Mouse (Mus musculus) spleen, postnatal 36 days (tissue): ENCODE results near the gene Col26a1.
"Not testable (repeated sequence)": the region's sequence is repeated elsewhere in the genome, so short reads cannot be mapped to it uniquely, and the experiment has no call there.

ENCODE experiments used
- DNase-seq, 2 experiments: peaks; one replicate each; pipeline ENCODE4 v3.0.0; 2022; ENCODE audit warnings: low spot score in 2 of 2, mixed read lengths in 1 of 2

Col26a1 gene

DNA sequence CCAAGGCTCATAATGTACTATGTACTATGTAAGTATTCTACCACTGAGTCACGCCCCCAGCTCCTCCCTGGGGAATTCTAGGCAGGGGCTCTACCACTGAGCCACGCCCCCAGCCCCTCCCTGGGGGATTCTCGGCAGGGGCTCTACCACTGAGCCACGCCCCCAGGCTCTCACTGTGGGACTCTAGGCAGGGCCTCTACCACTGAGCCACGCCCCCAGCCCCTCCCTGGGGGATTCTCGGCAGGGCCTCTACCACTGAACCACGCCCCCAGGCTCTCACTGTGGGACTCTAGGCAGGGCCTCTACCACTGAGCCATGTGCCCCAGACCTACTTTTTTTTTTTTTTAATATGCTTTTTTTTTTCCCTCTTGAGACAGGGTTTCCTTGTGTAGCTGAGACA, 129.8 kb downstream of the Col26a1 start:
- peak; percentile 28 to 46 for DNase-seq

DNA sequence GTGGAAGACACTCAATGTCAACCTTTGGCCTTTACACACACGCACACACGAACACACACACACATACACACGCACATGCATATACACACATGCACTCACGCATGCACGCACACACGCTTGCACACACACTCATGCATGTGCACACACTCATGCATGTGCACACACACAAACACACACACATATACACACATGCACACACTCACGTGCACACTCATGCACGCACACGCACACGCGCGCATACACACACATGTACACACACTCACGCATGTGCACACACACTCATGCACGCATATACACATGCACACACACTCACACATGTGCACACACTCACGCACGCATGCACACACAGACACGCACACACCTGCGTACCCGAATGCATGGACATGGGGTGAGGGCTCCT, 130.9 kb downstream of the Col26a1 start:
- no peak for DNase-seq

DNA sequence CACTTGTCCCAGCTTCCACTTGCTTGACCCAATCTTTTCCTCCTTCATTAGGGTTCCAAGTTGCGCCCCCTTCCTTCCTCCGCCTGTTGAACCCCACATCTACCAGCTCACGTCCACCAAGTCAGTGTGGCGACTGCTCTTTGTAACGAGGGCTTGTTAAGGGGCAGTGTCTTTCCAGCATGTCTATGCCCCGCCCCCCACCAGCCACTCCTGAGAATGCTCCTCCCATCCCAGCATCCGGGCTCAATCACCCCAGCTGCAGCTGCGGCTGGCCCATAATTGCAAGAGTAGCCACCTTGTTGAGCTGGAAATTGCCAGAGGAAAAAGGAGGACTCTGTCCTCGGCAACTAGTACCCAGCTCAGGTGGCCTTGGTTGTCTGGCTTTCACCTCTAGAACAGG, 136.4 kb downstream of the Col26a1 start:
- no peak for DNase-seq

DNA sequence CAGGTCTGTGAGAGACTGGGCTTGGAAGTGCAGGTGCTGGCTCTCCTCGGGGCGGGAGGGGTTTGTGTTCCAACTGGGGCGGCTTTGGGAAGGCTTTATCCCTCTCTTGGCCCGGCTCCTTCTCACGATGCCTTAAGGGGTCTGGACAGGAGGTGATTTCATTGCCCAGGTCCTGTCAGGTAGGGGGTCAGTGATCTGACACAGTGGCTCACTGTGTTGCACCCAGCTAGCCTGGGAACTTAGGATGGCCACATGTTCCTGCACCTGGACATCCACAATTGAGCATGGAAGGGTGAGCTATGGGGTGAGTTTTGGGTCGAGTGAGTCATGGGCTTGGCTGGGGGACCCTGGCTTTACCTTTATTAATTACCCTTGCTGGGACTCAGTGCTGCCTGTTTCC, 144.1 kb downstream of the Col26a1 start:
- DNase-seq: no peak

DNA sequence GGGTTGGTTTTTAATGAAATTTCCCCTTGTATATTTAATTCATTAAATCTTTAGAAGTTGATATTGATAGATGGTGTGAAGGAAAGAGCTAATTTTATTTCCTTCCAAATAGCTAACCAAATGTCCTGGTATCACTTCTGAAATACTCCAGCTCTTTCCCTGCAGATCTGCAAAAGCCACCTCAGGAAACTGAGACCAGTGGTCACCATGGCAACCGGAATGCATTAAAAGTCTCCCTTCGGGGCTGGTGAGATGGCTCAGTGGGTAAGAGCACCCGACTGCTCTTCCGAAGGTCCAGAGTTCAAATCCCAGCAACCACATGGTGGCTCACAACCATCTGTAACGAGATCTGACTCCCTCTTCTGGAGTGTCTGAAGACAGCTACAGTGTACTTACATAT, 156.7 kb downstream of the Col26a1 start:
- DNase-seq: not testable (repeated sequence)

DNA sequence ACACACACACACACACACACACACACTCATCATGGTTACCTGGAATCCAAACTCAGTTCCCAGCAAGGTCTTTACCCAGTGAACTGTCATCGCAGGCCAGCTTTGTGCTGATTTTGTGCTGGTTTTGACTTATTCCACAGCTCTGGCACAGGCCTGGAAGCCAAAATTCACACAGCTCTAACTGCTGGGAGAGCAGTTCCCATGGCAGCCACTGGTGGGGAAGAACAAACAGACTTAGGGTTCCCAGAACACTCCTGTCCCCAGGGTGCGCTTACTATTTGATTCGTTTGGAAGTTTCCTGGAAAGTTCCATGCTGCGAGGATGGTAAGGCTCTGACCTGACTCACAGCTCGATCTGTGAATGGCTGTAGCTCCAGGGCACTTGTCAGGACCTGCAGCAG, 161.4 kb downstream of the Col26a1 start:
- DNase-seq: no peak

DNA sequence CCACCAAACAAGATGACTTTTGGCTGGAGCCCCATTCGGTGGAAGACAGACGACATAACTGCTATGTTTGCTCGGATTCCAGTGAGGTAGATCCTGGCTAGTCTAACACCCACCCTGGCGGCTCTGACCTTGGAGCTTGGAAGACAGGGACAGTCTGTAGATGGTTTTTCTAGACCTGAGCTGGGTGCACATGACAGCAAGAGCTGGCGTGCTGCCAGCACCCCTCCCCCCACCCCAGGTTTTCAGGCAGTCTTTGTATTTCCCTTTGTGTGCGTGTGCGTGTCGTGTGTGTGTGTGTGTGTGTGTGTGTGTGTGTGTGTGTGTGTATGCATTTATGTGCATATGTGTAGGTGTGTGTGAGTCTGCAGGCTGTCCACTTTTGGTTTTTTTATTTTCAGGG, 164.4 kb downstream of the Col26a1 start:
- no peak for DNase-seq

DNA sequence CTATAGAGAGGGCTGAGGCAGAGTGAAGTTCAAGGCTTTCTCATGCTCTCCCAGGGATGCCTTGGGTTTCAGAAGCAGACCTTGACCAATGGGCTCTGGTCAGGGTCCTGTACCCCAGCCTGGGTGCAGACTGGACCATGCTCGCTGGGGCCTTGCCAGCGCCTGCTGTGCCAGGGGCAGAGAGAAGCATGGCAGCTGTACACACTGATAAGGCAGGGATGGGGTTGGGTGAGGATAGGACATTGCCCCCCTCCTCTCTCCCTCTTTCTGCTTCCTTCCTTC, 165.5 kb downstream of the Col26a1 start:
- no peak for DNase-seq

DNA sequence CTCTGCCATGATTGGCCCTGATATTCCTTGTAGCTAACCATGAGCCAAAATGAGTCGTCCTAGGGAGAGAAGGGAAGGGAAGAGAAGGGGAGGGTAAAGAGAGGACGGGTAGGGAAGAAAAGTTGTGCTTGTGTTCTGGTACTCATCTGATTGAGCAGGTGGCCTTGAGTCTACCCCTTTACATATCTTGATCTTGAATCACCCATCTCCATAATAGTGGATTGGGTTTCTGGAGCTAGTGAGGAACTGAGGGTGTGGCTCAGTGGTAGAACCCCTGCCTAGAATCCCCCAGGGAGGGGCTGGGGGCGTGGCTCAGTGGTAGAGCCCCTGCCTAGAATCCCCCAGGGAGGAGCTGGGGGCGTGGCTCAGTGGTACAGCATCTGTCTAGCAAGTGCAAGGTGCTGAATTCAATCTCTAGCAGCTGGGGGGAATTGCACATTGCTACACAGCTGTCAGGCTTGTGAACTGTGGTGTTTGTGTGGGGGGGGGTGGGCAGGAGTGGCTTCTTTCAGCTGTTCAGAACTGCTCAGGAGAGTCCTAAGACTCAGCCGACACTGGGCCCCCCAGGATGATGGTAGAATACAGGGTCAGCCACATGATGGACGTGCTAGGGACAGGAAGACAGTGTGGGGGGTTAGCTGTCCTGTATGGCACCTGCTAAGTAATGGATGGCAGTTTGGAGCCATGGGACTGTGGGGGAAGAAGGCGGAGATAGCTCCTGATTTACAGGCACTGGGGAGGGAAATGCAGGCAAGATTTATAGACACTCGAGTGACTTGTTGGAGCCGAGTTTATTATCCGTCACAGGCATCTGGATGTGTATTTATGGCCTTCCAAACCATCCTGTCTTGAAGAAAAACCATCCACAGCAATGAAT, 166.1 kb downstream of the Col26a1 start:
- DNase-seq: no peak

DNA sequence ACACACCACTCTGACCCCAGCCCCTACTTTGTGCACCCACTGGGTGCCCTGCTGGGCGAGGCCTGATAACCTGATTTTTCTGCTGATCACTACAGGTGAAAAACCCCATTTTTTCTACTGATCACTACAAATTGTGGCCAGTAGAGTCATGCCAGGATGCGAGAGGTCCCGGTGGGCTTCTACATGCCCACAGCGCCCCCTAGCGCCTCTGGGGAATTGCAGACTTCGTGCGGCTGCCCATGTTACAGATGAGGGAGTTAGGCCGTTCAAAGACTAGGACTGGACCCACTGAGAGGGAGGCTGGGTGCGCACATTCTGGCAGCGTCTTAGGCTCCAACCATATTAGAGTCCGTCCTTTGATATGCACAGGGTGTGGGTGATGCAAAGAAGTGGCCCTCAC, 168.1 kb downstream of the Col26a1 start:
- DNase-seq: peak; percentile 11 to 24

DNA sequence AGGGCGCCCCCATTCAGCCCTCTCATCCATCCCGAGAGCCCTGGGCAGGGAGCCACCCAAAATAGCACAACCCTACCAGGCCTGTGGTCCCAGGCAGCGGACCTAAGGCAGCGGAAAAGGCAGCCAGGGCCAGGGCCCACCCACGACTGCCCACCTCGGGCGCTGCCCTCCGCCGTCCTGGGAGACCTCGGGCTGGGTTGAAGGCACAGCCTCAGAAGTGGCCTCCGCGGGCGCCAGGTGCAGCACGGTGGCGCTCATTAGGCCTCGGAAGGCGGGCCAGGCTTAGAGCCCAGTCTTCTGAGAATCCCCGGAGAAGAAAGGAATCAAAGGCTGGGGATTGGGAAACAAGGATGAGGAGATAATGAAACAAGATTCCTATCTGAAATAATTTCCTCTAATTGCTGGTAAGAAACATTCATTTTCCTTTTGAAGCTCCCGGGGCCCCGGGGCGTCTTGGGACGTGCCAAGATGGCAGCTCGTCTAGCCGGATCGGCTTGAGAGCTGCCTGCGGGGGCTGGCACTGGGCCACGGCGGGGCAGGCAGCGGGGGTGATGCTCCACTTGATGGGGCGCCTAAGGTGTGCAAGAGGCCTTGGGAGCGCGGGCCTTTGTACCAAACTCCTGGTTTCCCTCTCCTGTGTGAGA, 168.7 kb downstream of the Col26a1 start:
- DNase-seq: no peak

DNA sequence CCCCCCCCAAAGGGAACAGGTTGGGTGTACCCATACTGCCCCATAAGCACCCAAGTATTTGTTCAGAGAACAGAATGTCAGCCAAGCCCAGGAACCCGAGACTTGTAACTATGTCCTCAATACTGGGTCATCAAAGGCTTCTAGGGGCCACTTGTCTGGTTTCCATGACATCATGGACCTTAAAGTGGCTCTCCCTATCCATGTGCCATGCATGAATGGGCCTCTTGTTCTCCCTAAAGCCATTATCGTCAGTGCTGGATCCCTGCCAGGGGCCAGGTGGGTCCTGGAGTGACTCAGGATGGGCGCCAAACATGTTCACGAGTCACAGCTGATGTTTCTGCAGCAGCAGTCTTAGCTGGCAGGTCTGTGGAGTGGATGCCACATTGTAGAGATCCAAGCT, 172.3 kb downstream of the Col26a1 start:
- DNase-seq: no peak

DNA sequence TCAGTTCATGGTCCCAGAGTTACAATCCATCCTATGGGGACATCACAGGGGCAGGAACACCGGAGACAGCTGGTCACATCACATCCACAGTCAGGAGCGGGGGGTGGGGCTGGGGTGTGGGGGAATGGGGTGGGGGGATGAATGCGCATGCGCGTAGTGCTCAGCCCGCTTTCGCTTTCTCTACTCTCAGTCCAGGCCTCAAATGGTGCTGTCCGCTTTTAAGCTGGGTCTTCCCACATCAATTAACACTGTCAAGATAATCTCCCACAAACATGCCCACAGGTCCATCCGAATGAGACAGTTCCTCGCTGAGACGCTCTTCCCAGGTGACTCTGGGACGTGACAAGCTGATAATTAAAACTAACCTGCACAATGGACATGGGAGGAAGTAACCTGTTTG, 174.9 kb downstream of the Col26a1 start:
- DNase-seq: no peak

DNA sequence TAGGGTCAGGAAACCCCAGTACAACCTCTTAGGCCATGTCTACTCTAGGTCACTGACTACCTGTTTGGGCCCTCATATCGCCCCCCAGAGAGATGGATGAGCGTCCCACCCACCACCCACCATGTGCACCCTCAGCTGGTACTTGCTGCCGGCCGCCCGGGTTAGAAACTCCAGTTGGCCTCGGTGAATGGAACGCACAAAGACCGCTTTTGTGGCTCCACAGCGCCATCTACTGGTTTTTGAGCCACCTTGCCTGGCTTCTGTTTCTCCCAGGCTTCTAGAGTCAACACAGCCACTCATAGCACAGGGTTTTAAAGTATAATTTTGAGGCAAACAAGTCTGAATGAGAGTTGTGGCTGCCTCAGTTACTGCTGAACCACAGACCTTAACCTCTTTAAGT, 176.2 kb downstream of the Col26a1 start:
- peak; percentile 54 to 62 for DNase-seq

DNA sequence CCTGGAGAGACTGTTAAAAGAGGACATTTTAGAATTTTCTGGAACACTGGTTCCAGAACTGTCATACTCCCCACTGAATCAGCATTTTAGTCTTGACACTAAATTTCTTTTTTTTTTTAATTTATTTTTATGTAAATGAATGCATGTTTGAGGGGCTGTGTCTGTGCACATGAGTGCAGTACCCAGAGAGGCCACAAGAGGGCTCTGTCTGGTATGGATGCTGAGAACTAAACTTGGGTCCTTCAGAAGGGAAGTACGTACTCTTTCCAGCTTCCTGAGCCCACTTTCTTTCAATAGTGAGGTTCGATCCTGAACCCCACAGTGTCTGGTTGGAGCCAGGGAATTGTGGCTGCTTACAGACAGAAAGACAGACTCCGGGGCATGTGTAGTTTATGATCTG, 177.5 kb downstream of the Col26a1 start:
- DNase-seq: no peak

DNA sequence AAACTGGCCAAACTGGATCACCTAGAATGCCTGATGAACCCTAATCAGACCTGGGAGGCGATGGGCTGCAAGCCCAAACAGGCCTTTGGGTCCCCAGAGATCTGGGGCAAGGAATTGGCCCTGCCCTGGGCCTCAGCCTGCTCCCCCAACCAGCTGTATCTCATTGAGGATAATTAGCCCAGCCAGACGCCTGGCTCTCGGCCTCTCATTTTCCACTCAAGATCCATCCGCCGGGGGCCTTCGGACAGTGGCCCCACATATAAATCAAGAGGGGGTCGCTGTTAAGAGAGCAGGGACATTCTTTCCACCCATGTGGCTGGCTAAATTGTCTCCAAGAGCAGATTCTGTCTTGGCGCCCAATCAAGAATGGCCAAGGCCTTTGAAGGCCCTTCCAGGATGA, 178.9 kb downstream of the Col26a1 start:
- DNase-seq: no peak

DNA sequence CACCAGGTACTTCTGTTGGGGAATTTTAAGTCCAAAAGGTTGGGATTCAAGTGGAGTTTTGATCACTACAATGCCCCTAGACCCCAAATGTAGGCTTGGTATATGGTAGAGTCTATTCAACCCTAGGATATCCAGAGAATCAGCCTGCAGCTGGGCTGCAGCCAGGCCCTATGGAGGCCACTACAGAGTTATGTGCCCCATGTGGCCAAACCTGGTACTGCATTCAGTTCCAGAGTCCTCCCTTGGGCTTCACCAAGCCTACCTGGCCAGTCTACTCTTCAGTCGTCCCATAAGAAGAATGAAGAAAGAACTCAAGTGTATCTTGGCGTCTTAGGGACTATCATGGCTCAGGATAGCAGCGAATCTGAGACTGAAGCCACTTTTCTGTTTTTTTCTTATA, 179.3 kb downstream of the Col26a1 start:
- DNase-seq: peak; percentile 54

DNA sequence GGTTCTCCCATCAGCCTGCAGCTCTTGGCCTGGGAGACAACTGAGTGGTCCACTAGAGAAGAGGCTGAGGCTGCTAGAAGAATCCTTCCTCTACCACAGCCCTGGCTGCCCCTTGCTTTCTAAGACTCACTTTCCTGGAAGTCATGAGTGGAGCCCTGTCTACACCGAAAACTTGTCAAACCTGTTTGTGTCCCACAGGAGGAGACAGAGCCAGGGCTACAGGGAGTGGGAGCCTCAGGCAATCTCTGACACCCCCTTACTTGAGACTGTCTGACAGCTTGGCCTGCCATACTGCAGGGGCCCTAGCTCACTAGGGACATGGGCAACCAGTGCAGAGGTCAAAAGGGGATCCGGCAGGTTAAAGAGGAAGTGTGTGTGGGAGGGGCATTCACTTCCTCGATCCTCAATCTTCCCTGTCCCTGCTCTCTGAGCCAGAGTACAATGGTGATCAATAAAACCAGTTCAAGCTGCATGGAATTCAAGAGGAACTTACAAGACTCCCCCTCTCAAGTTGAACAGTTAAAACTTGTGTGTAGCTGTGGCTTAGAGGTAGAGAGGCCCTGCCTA, 180.8 kb downstream of the Col26a1 start:
- peak in 1 of 2 experiments; percentile 8 for DNase-seq

DNA sequence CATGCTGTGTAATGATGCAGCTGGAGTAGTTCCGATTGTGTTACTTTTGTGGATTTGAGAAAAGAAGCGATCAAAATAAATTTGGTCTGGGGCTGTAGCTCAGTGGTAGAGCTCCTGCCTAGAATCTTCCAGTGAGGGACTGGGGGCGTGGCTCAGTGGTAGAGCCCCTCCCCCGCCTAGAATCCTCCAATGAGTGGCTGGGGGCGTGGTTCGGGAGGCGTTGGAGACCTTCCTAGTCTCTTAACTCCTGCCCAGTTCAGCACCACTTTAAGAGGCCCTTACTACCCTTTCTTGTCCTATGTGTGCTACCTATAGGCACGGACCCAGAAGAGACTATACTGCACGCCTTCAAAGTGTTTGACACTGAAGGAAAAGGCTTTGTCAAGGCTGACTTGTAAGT, 185.4 kb downstream of the Col26a1 start:
- no peak for DNase-seq

DNA sequence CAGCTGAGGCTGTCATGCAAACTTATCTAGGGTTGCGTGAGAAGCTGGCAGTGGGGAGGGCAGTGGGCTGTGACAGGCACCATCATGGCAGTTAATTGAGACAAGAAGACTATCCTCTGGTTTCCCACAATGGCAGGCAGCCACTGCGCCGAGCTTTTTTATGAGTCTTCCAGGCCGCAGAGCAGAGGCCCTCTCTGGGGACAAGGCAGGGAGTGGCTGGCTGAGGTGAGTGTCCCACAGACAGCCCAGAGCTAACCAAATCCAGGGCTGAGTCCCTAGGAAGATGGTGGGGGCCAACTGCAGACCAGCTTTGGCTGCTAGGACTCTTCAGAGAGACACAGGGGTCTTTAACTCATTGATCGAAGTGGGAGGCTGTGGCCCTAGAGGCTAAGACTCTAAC, 186.5 kb downstream of the Col26a1 start:
- no peak for DNase-seq

DNA sequence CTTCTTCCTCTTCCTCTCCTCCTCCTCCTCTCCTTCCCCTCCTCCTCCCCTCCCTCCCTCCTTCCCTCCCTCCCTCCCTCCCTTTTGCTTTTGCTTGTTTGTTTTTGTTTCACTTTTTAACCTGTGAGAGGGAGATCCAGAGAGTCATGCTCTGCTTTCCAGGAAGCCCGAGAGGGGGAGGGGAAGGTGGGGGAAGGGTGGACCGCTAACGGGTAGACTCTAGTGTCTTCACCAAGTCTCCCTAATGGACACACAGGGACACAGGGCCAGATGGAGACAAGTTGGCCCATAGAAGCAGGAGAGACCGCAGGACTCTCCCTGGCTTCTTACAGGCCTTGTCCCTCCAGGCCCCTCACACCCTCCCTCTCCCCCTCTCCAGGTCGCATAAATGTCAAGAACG, 188.0 kb downstream of the Col26a1 start:
- DNase-seq: no peak

DNA sequence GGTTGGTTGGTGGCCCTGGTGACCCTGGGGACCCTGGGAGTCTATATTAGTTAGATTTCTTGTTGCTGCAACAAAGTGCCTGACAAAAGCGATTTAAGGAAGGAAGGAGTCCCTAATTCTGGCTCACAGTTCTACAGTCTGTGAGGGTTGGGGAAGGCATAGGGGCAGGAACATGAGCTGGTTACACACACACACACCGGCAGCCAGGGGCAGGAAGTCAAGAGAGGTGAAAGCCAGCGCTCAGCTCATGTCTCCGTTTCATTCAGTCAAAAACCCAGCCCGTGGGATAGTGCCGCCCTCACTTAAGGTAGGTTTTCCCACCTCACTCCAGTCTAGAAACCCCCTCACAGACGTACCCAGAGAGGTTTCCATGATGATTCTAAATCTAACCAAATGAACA, 189.6 kb downstream of the Col26a1 start:
- no peak for DNase-seq

DNA sequence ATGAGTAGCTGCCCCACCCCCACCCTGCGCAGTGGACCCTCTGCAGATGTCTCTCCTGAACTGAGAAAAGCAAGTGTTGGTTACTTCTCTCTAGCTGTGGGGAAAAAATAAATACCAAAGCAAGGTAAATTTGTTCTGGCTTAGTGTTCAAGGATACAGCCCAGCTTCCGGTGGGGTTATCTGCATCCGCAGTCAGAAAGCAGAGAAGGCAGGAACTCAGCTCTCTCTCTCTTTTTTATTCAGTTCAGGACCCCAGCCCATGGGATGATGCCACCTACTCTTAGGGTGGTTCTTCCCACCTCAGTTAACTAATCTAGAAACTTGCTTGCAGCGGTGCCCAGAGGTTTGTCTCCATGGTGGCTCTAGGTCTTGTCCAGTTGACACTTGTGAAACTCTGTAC, 190.2 kb downstream of the Col26a1 start, which contains the start of gene Myl10:
TSS of gene Myl10 (plus strand) at position 363 of the 400 bp plus-strand sequence.
- DNase-seq: no peak
